Mouse (Mus musculus) stomach, postnatal 0 days (tissue): ENCODE results near the gene Clec4d. TPM values are rescaled to one million over a fixed set of nuclear protein-coding genes. Genes with fewer than 3 reads are reported as not detected.
"Not testable (repeated sequence)": the region's sequence is repeated elsewhere in the genome, so short reads cannot be mapped to it uniquely, and the experiment has no call there.

ENCODE experiments used
- ATAC-seq: fragments of 200-750 bp; cut with Nextera tagmentation; 2 replicates; pipeline ENCODE4 v1.8.0; 2017; ENCODE audit not compliant: low FRiP score, low TSS enrichment
- DNase-seq: peaks from one replicate; pipeline ENCODE4 v3.0.0-alpha.2; 2016; ENCODE audit warnings: low spot score
- H3K27ac ChIP-seq: fragments of 300-500 bp; sonication (generic); replicated peaks from 2 replicates; pipeline ENCODE4 v1.5.1; 2014; ENCODE audit warnings: mild to moderate bottlenecking, control low read depth
- H3K27me3 ChIP-seq: fragments of 300-500 bp; sonication (generic); 2 replicates; pipeline ENCODE4 v1.6.1; 2014; ENCODE audit warnings: low read length; ENCODE audit not compliant: control insufficient read depth, insufficient read depth
- H3K36me3 ChIP-seq: fragments of 300-500 bp; sonication (generic); 2 replicates; pipeline ENCODE4 v1.6.1; 2014; ENCODE audit warnings: low read length, mixed read lengths; ENCODE audit not compliant: control insufficient read depth, insufficient read depth
- H3K4me1 ChIP-seq: fragments of 300-500 bp; sonication (generic); replicated peaks from 2 replicates; pipeline ENCODE4 v1.6.1; 2014; ENCODE audit warnings: antibody characterized with exemption; ENCODE audit not compliant: control insufficient read depth, insufficient read depth
- H3K4me2 ChIP-seq: fragments of 300-500 bp; sonication (generic); replicated peaks from 2 replicates; pipeline ENCODE4 v1.6.1; 2014; ENCODE audit warnings: low read depth, mild to moderate bottlenecking, control low read depth, moderate library complexity
- H3K4me3 ChIP-seq: fragments of 300-500 bp; sonication (generic); 2 replicates; pipeline ENCODE4 v1.5.1; 2014; ENCODE audit warnings: low read depth, low read length, control low read depth
- H3K9ac ChIP-seq: fragments of 300-500 bp; sonication (generic); 2 replicates; pipeline ENCODE4 v1.6.1; 2014; ENCODE audit warnings: mild to moderate bottlenecking, low read length, control low read depth, mixed read lengths
- H3K9me3 ChIP-seq: fragments of 300-500 bp; sonication (generic); 2 replicates; pipeline ENCODE4 v1.6.1; 2016; ENCODE audit warnings: low read length; ENCODE audit not compliant: control insufficient read depth
- CTCF ChIP-seq: IDR thresholded peaks from 2 replicates; pipeline ENCODE4 v1.5.1; 2016; ENCODE audit warnings: antibody characterized with exemption, low read depth, mild to moderate bottlenecking, moderate library complexity
- EP300 ChIP-seq: optimal IDR thresholded peaks from 2 replicates; pipeline ENCODE3; 2016; ENCODE audit warnings: antibody characterized with exemption
- WGBS: fragments of 180-500 bp; shearing (Covaris S2); extraction: QIAGEN DNeasy Blood & Tissue Kit; methylation state at CpG from one replicate; pipeline ENCODE4 v1.1.7; 2014; 5-methylcytosine and 5-hydroxymethylcytosine counted together
- polyA plus RNA-seq: library from polyadenylated mRNA; unstranded; fragments of >200 nt; fragmentation: Nextera tagmentation; extraction: Ambion mirVana; gene quantifications from 2 replicates; pipeline ENCODE4 v1.2.1, GENCODE M21; 2015

Clec4d gene
- polyA plus RNA-seq, 1 experiment from 2014 or later, result 0.11 TPM

GRCm38 (mm10) chr6:123296687-123297086 is 34.8 kb downstream of the Clec4d start:
- WGBS, result 58% methylated on average over 1 of the region's 1 CpGs
- Histone ChIP-seq H3K36me3 (no peaks in the 10 kb centered on the region), H3K4me1 (no peaks in the 10 kb centered on the region), H3K27me3 (no peaks in the 10 kb centered on the region), H3K4me2 (no peak overlapping the region), H3K9ac (no peak overlapping the region), H3K4me3 (no peak overlapping the region), H3K27ac (no peak overlapping the region), H3K9me3 (no peaks in the 10 kb centered on the region)
- ATAC-seq, result no peak
- DNase-seq, result no peak
- TF ChIP-seq CTCF (no peak), EP300 (no peak)

GRCm38 (mm10) chr6:123306315-123306714 is 44.4 kb downstream of the Clec4d start:
- not testable (repeated sequence) for H3K36me3 ChIP-seq, H3K9ac ChIP-seq, H3K9me3 ChIP-seq, DNase-seq, ATAC-seq, H3K27ac ChIP-seq, H3K4me2 ChIP-seq, H3K4me1 ChIP-seq, H3K27me3 ChIP-seq, H3K4me3 ChIP-seq
- 80% methylated on average over 7 of the region's 7 CpGs for WGBS

- TF ChIP-seq CTCF, result no peak
- no peak for TF ChIP-seq EP300
- Histone ChIP-seq H3K27me3 (no peaks in the 10 kb centered on the region), H3K9me3 (no peaks in the 10 kb centered on the region), H3K4me2 (no peak within 1 kb of the TSS), H3K4me1 (no peaks in the 10 kb centered on the region), H3K27ac (no peak within 1 kb of the TSS), H3K36me3 (no peaks in the 10 kb centered on the region), H3K9ac (no peak within 1 kb of the TSS), H3K4me3 (no peak within 1 kb of the TSS)
- DNase-seq (no peak), ATAC-seq (no peak)
- 77% methylated on average over 2 of the region's 2 CpGs for WGBS
These were observed 46.1 kb downstream of the Clec4d start, which contains the start of gene Vmn2r19 for GRCm38 (mm10) chr6:123308033-123308432. Gene Vmn2r19 (plus strand): TSS chr6:123308333.

Other genes with a start within 250 kb of the Clec4d start
- gene Clec4b1, start 212.1 kb upstream of the Clec4d start, polyA plus RNA-seq, result 0.13 TPM in 1 of 2 replicates, not detected in the other
- gene Clec4a2, start 155.7 kb upstream of the Clec4d start, polyA plus RNA-seq, result 7.7 and 8.5 TPM in 2 replicates
- gene Clec4b2, start 89.2 kb upstream of the Clec4d start, polyA plus RNA-seq, result not detected in 2 replicates
- 6.1 and 6.4 TPM in 2 replicates for gene Clec4n, start 32.3 kb upstream of the Clec4d start, polyA plus RNA-seq
- not detected in 2 replicates for gene Clec4e, start 27.8 kb downstream of the Clec4d start, polyA plus RNA-seq
- gene Vmn2r19, start 46.2 kb downstream of the Clec4d start, polyA plus RNA-seq, result not detected in 2 replicates
- gene Vmn2r20, start 156.0 kb downstream of the Clec4d start, polyA plus RNA-seq, result 0.01 TPM in 1 of 2 replicates, not detected in the other